Mouse (Mus musculus): ENCODE measurements around the gene Gen1.

DNA sequence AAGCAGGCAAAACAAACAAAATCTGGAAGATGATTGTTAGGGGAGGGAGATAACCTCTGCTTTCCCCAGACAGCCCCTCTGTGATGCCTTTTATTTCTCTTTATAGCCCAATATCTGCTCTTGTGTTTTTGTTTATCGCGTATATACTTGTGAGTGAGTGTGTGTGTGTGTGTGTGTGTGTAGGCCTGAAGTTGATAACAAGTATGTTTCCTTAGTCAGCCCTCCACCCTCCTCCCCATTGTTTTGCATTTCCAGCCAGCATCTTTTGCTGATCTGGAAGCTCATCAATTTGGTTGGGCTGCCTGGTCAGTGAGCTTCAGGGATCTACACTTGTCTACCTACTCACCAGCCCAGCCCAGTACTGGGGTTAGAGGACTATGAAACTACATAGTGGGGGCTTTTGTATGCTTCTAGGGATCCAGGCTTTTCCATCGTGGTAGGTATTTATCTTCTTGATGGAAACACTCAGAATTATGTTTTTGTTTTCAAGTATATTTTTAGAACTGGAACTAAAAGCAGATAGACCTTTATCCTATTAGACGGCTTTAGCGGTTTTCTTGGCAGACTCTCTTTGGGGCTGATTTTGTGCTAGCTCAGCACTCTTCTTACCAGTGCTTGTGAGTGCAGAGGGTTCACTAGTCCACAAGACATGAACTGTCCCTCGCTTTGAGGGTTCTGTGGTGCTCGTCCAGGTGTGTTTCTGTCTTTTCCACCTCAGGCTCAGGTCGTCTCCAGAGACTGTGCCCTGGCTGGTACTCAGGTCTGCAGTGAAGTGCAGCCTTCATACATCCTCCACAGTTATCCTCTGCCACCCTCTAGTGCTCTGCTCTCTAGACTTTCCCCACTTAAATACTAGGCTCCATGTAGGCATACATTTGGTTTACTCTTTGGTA, 41.4 kb upstream of the Gen1 start:
- no peak for TF ChIP-seq CTCF (IDR thresholded peaks at IDR 0.05; ENCODE audit: insufficient read depth, low read depth, low read length)
- no peak for TF ChIP-seq POLR2A (IDR thresholded peaks at IDR 0.05; ENCODE audit: insufficient read depth, low read depth, low read length)

Data from olfactory bulb, adult 2 months (tissue).